ENCODE assay signal across 17 mouse cellular contexts in the genomic region with DNA sequence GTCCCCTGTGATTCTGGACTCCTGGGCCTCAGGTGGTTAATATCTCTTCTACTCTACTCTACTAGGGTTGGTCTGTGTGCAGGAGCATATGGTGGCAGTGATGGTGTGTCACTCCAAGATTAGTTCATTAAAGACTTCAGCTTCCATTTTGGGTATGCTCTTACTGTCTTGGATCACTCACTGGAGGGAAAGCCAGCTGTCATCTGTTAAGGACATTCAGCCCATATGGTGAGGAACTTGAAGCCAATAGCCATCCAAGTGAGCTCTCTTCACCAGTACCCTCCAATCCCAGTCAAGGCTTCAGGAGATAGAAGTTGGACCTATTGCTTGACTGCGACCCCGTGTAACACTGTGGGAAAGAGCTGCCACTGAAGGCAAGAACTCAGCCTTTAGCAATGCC.
"Had no signal": no experiment of that assay in that cellular context is flagged by ENCODE, and none has a peak within 500 bp of the region (broad histone marks: within the 10 kb centered on the region; RNA-seq: fewer than 3 reads in every experiment).

No protein-coding gene starts in this region.

- ATAC-seq: hindbrain, embryonic 16.5 days; inflammation-experienced regulatory T-cells, adult 6 months; intestine, embryonic 15.5 days; intestine, postnatal 0 days had no signal

- DNase-seq: gastrocnemius, adult 2 months; gastrocnemius, postnatal 10 days; gastrocnemius, postnatal 25 days; heart, adult 18-20 months; heart, postnatal 10 days; heart, postnatal 4 days; kidney, adult 18-20 months; kidney, adult 8-10 months; kidney, postnatal 10 days; kidney, postnatal 25 days; kidney, postnatal 4 days; liver; liver, embryonic 13.5 days had no signal
